Mouse (Mus musculus): ENCODE measurements around the gene Cdhr2. TPM values are rescaled to one million over a fixed set of nuclear protein-coding genes. Genes with fewer than 3 reads are reported as not detected.

Cdhr2 gene
- polyA plus RNA-seq, 1 experiment, result 0.29 TPM

DNA sequence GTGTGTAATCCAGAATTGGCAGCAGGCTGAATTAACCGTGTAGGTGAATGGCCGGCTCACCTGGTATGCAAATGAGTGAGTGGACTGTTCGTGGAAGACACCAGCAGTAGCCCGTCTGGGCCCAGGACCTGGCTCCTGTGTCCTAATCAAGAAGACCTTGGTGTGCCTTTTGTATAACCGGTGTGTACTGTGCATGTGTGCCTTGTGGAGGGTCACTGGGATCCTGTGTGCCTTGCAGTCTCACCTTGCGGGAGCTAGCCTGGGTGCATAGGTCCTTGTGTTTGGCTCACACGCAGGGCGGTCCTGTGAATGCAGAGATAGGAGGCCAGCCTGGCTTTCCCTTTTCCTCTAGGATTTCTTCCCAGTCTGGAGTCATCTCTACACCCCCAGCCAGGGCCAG lies 46.9 kb downstream of the Cdhr2 start:
- peaks cover 25% of the 10 kb centered on the region for H3K4me1 ChIP-seq (ENCODE audit: control insufficient read depth, insufficient read depth, low read length)
- TF ChIP-seq CTCF (IDR thresholded peaks at IDR 0.05; ENCODE audit: extremely low read depth, insufficient read depth, low read length) (no peak), POLR2A (IDR thresholded peaks at IDR 0.05; ENCODE audit: extremely low read depth, insufficient read depth, low read length) (no peak)
- H3K27ac ChIP-seq (ENCODE audit: insufficient read depth, low read length), result no peak overlapping the region
- peak overlapping the region; percentile 89 for H3K4me3 ChIP-seq (ENCODE audit: insufficient read depth, low read length)

DNA sequence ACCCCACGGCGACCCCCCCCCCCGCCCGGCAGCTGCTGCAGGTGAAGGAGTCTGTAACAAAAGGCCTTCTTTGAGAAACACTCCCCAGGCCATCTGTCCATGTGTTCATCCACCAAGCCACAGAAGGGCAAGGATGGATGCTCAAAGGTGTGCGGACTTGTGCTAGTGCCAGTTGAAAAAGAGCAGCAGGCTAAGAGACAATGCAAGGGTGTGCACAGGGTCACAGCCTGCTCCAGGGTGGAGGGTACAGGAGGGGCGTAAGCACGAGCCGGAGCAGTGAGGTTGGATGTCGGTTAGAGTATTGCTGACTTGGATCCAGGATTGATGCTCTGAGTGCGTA lies 47.4 kb downstream of the Cdhr2 start:
- Histone ChIP-seq H3K4me3 (ENCODE audit: insufficient read depth, low read length) (peak overlapping the region; percentile 89), H3K4me1 (ENCODE audit: control insufficient read depth, insufficient read depth, low read length) (peaks cover 30% of the 10 kb centered on the region), H3K27ac (ENCODE audit: insufficient read depth, low read length) (no peak overlapping the region)
- TF ChIP-seq CTCF (IDR thresholded peaks at IDR 0.05; ENCODE audit: extremely low read depth, insufficient read depth, low read length), result no peak
- TF ChIP-seq POLR2A (IDR thresholded peaks at IDR 0.05; ENCODE audit: extremely low read depth, insufficient read depth, low read length), result no peak

DNA sequence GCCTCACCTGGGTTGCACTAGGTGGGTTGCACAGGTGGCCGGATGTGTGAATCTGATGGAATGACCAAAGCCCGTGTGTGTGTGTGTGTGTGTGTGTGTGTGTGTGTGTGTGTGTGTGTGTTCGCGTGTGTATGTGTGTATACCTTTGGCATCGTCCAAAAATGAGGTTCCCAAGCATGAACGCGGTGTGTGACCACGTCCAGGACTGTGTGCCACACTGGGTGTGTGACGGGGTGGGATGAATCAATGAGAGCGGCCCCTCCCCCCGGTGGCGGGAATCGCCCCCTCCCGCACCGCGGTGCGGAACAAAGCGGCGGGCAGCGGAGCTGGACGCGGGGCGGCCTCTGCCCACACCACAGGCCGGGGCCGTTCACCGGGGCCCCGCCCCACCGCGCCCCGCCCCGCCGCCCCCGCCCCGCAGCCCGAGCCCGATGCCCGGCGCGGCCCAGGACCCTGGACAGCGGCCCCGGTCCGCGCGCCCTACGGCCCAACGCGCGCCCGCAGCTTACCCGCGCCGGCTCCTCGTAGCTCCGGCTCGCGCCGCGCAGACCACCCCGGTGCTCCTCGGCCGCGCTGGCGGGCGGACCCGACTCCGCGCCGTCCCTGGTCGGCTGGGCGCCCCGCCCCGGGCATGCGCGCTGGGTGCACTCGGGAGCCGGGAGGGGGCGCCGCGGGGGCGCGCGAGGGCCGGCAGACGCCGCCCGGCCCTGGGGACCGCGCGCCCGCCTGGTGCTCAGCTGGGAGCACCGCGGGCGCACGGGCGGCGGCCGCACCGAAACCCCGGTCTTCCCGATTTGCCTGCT lies 48.0 kb downstream of the Cdhr2 start:
- Histone ChIP-seq H3K4me3 (ENCODE audit: insufficient read depth, low read length) (peak overlapping the region; percentile 89), H3K27ac (ENCODE audit: insufficient read depth, low read length) (peak overlapping the region; percentile 72), H3K4me1 (ENCODE audit: control insufficient read depth, insufficient read depth, low read length) (peaks cover 33% of the 10 kb centered on the region)
- no peak for TF ChIP-seq POLR2A (IDR thresholded peaks at IDR 0.05; ENCODE audit: extremely low read depth, insufficient read depth, low read length)
- no peak for TF ChIP-seq CTCF (IDR thresholded peaks at IDR 0.05; ENCODE audit: extremely low read depth, insufficient read depth, low read length)

DNA sequence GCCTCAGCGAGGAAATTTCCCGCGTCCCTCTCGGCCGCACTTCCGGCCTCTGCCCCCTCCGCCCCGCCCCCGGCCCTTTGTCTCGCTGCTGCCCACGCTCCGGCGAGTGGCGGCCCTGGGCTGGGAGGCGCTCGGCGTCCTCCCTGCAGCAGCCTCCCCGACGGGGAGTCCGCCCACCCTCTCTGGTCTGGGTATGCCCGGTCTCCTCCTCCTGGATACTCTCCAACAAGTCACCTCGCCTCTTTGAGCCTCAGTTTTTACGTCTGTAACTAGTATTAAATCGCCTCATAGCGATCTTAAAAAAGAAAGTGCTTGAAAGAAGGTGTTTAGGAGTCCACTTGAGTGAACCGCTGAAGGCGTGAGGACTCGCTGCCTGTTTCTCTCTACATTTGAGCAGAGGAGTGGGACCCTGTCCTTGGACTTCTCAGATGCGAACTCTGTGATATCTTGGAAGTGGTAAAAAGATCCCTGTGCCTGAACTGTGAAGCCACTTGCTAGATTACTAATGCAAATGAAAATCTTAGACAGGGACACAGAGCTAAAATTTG lies 48.7 kb downstream of the Cdhr2 start, which contains the start of gene Gprin1:
TSS of gene Gprin1 (minus strand) at position 11 of the 548 bp plus-strand sequence.
- Histone ChIP-seq H3K27ac (ENCODE audit: insufficient read depth, low read length) (peak within 1 kb of the TSS; percentile 72), H3K4me3 (ENCODE audit: insufficient read depth, low read length) (peak within 1 kb of the TSS; percentile 89), H3K4me1 (ENCODE audit: control insufficient read depth, insufficient read depth, low read length) (peaks cover 32% of the 10 kb centered on the region)
- TF ChIP-seq POLR2A (IDR thresholded peaks at IDR 0.05; ENCODE audit: extremely low read depth, insufficient read depth, low read length), result no peak
- TF ChIP-seq CTCF (IDR thresholded peaks at IDR 0.05; ENCODE audit: extremely low read depth, insufficient read depth, low read length), result no peak

DNA sequence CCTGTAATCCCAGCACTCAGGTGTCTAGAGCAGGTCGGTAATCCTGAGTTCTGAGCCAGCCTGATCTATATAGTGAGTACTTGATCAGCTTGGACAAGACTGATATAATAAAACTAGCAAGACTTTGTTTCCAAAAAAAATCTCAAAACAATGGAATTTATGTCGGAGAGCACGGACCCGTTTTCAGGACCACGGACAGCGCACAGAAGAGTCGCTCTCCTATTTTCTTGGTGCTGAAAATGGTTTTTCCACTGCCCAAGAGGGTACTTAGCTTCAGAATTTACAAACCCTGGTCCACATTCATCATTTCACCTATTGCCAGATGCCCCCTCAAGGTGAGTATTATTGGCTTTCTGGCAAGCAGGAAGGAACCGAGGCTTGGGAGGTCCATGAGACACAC lies 49.4 kb downstream of the Cdhr2 start:
- peaks cover 31% of the 10 kb centered on the region for H3K4me1 ChIP-seq (ENCODE audit: control insufficient read depth, insufficient read depth, low read length)
- H3K4me3 ChIP-seq (ENCODE audit: insufficient read depth, low read length), result no peak overlapping the region
- H3K27ac ChIP-seq (ENCODE audit: insufficient read depth, low read length), result no peak overlapping the region
- TF ChIP-seq CTCF (IDR thresholded peaks at IDR 0.05; ENCODE audit: extremely low read depth, insufficient read depth, low read length) (no peak), POLR2A (IDR thresholded peaks at IDR 0.05; ENCODE audit: extremely low read depth, insufficient read depth, low read length) (no peak)

DNA sequence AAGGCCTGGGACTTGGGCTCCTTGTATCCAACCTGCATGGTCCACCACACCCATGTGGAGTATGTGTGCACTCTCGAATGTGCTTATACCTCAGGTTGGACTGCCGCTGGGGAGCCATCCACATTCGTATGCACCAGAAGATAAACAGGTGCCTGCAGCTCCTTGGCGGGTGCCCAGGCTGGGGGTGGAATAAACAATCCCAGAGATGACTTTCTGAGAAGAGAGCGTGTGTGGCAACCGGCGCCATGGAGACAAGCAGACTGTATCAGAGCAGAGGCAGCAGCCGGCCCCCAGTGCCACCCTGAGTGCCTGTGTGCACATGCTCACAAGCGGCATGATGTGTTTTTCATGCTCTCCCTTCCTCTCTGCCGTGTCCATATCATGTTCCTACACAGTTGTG lies 51.4 kb downstream of the Cdhr2 start:
- Histone ChIP-seq H3K4me1 (ENCODE audit: control insufficient read depth, insufficient read depth, low read length) (peaks cover 32% of the 10 kb centered on the region), H3K27ac (ENCODE audit: insufficient read depth, low read length) (peak overlapping the region; percentile 73), H3K4me3 (ENCODE audit: insufficient read depth, low read length) (no peak overlapping the region)
- TF ChIP-seq CTCF (IDR thresholded peaks at IDR 0.05; ENCODE audit: extremely low read depth, insufficient read depth, low read length) (no peak), POLR2A (IDR thresholded peaks at IDR 0.05; ENCODE audit: extremely low read depth, insufficient read depth, low read length) (0 out of 2 replicates have a peak, but pooled peaks have one; percentile 30)

DNA sequence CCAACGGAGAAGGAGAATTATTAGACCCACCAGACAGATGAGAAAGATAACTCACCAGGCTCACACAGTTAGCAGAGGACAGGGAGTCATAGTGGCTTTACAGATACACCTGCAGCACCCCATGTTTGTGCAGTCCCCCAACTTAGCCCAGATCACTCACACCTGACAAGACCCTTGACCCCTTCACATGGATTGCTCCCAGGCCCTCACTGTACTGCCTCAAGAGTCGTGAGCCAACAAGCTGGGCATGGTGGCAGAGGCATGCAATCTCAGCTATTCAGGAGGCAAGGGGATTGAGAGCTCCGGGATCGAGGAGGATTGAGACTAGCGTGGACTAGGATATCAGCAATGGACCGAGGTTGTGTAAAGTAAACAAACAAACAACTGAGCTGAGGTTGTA lies 52.5 kb downstream of the Cdhr2 start:
- Histone ChIP-seq H3K4me3 (ENCODE audit: insufficient read depth, low read length) (no peak overlapping the region), H3K4me1 (ENCODE audit: control insufficient read depth, insufficient read depth, low read length) (peaks cover 27% of the 10 kb centered on the region), H3K27ac (ENCODE audit: insufficient read depth, low read length) (peak overlapping the region; percentile 15)
- no peak for TF ChIP-seq CTCF (IDR thresholded peaks at IDR 0.05; ENCODE audit: extremely low read depth, insufficient read depth, low read length)
- no peak for TF ChIP-seq POLR2A (IDR thresholded peaks at IDR 0.05; ENCODE audit: extremely low read depth, insufficient read depth, low read length)

DNA sequence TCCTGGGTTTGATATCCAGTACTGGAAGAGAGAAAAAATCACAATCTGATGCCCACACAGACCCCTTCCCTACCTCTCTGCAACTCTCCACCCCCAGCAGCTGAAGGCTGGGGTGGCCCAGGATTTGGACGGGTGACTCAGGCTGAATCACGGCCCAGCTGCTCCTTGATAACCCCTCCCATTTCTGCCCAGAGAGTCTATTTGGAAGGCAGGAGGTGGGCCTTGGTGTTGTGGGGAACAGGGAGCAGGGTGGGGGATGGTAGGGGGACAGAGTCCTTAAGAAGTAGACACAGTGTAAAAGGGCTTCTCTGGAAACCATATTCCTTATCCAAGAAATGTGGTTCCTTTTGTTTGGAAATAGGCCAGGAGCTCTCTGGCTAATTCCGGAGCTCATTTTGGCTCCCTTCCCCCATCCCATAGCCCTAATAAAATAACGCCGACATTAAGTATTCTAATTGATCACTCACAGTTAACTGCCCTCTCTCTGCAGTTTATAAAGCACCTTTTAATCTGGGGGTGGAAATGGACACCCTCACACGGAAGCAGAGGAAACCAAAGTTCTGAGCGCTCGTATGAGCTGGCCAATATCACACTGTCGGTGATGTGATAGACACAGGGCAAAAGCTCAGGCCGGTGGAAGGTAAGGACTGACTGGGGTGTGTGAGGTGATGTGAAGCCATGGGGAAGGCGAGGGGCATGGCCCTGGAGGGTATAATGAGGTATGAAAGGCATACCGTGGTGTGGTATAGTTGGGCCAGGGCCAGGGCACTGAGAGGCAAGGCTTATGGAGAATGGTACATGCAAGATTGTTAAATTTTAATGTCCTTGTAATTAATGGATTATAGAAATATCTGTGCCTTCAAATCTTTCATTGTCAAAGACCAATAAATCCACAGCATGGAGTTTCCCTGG lies 53.2 kb downstream of the Cdhr2 start:
- Histone ChIP-seq H3K4me1 (ENCODE audit: control insufficient read depth, insufficient read depth, low read length) (peaks cover 29% of the 10 kb centered on the region), H3K27ac (ENCODE audit: insufficient read depth, low read length) (peak overlapping the region; percentile 38), H3K4me3 (ENCODE audit: insufficient read depth, low read length) (no peak overlapping the region)
- TF ChIP-seq CTCF (IDR thresholded peaks at IDR 0.05; ENCODE audit: extremely low read depth, insufficient read depth, low read length) (no peak), POLR2A (IDR thresholded peaks at IDR 0.05; ENCODE audit: extremely low read depth, insufficient read depth, low read length) (no peak)

DNA sequence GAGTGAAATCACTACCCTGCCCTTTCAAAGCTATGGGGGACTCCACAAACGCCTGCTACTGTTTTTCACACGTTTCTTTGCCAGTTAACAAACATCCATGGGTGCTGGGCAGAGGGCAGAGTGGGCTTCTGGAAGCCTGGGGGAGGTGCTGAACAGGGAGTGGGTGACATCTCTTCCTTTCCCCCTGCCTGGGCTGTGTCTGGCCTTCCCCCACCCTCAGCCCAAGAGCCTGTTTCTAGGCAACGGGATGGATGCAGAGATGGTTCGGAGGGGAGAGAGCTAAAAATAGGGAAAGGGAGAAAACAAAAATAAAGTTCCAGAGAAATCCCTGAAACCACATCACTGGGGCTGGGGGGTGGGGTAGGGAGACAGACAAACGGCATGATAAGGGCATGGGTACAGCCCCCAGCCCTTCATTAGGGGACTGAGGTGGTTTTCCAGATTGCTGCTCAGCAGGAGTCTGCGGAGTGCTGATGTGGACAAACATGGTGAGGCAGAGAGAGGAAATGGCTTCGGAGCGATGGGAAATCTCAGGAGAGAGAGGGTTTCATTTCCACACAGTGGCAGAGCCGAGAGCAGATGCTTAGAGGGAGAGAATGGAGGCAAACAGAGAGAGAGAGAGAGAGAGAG lies 54.1 kb downstream of the Cdhr2 start:
- H3K27ac ChIP-seq (ENCODE audit: insufficient read depth, low read length), result peak overlapping the region; percentile 89
- peaks cover 31% of the 10 kb centered on the region for H3K4me1 ChIP-seq (ENCODE audit: control insufficient read depth, insufficient read depth, low read length)
- TF ChIP-seq POLR2A (IDR thresholded peaks at IDR 0.05; ENCODE audit: extremely low read depth, insufficient read depth, low read length) (no peak), CTCF (IDR thresholded peaks at IDR 0.05; ENCODE audit: extremely low read depth, insufficient read depth, low read length) (no peak)
- H3K4me3 ChIP-seq (ENCODE audit: insufficient read depth, low read length), result no peak overlapping the region

Measured in cortical plate, adult 2 months (tissue).